Mouse (Mus musculus) erythroblast, embryonic 14.5 days (primary cell): ENCODE results near the gene Ip6k1. TPM values are rescaled to one million over a fixed set of nuclear protein-coding genes. Genes with fewer than 3 reads are reported as not detected.
A peak's percentile ranks its signal among the peaks of the same experiment; 100 is the strongest.

Experiments used
- H3K27me3 ChIP-seq: 2 replicates; pipeline ENCODE4 v1.6.1; 2012; ENCODE audit warnings: inconsistent platforms; ENCODE audit not compliant: control insufficient read depth
- H3K36me3 ChIP-seq: 2 replicates; pipeline ENCODE4 v1.6.1; 2012; ENCODE audit warnings: mild to moderate bottlenecking, inconsistent platforms; ENCODE audit not compliant: control insufficient read depth
- H3K4me1 ChIP-seq: 2 replicates; pipeline ENCODE4 v1.6.1; 2012; ENCODE audit warnings: inconsistent platforms; ENCODE audit not compliant: control insufficient read depth
- H3K4me3 ChIP-seq: replicated peaks from 2 replicates; pipeline ENCODE3; 2012; ENCODE audit warnings: moderate library complexity, mild to moderate bottlenecking, inconsistent platforms
- H3K9me3 ChIP-seq: 2 replicates; pipeline ENCODE4 v1.6.1; 2012; ENCODE audit warnings: low read length, inconsistent platforms, mixed read lengths; ENCODE audit not compliant: control insufficient read depth
- GATA1 ChIP-seq: IDR thresholded peaks from 2 replicates; pipeline ENCODE4 v1.6.1; 2012; ENCODE audit warnings: low read length, inconsistent platforms, mixed read lengths
- TAL1 ChIP-seq: IDR thresholded peaks from 3 replicates; pipeline ENCODE4 v1.6.1; 2012; ENCODE audit warnings: low read length, inconsistent platforms, mixed read lengths
- polyA plus RNA-seq: library from polyadenylated mRNA; stranded (reverse); fragments of >175 nt; gene quantifications from 2 replicates; pipeline ENCODE4 v1.2.3, GENCODE M21; 2012

Ip6k1 gene
- polyA plus RNA-seq, 1 experiment: 20.8 TPM

DNA sequence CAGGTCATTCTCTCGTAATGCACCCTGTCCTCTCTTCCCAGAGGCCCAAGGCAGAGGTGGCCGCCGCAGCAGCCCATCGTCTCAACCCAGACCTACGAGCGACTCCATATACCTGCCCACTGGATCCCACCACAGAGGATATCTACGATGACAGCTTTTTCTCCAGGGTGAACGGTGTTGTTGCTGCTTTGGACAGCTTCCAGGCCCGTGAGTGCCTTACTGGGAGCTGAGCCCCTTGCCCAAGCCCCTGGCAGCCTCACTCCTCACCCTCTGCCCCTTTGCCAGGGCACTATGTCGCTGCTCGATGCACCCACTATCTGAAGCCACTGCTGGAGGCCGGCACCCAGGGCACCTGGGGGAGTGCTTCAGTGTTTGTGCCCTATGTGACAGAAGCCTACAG is 23.5 kb upstream of the Ip6k1 start:
- peaks cover 99% of the 10 kb centered on the region for H3K4me1 ChIP-seq
- H3K36me3 ChIP-seq: peaks cover 84% of the 10 kb centered on the region
- no peaks in the 10 kb centered on the region for H3K9me3 ChIP-seq
- no peaks in the 10 kb centered on the region for H3K27me3 ChIP-seq
- TF ChIP-seq TAL1: no peak
- TF ChIP-seq GATA1: no peak
- H3K4me3 ChIP-seq: peak overlapping the region; percentile 0

DNA sequence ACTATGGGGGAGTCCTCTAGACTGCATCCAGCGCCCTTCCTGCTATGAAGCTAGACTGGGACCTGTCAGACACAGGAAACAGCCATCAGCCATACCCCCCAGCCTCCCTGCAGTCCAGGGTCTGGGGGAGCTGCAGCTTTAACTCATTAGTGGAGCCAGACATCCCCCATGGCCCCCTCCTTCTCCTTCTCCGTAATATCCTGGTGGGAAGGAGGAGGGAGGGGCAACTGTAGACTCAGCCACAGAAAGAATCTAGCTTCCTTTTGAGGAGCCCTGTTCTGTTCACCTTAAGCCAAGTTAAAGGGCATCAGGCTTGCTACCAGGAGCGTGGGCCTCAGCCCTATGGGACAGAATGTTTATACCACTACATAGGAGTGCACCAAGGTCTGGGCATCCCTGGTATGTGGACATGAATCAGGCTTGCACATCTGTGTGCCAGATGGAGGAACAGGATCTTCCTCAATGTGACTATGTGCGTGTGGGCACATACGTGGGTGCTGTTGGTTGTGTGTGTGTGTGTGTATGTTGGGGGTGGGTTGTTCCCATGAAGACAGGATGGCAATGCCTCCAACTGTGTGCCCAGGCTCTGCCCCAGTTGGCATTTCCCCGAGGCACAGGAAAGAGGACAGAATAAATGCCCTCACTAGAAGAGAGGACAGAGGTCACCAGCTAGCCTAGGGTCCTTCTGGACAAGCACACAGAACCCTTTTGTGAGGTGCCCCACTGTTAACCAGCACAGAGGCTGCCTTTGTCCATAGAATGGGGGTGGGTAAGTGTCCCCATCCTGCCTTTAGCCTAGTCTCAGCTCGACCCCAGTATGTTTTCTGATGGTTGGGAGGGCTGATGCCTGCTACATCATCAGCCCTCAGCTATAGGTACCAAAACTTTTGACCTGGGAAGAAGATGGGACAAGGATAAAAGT is 20.4 kb upstream of the Ip6k1 start:
- H3K4me3 ChIP-seq: peak overlapping the region; percentile 78
- TF ChIP-seq GATA1: no peak
- TF ChIP-seq TAL1: no peak
- peaks cover 87% of the 10 kb centered on the region for H3K36me3 ChIP-seq
- H3K9me3 ChIP-seq: no peaks in the 10 kb centered on the region
- peaks cover 99% of the 10 kb centered on the region for H3K4me1 ChIP-seq
- no peaks in the 10 kb centered on the region; the same call in 1 of the 2 replicates for H3K27me3 ChIP-seq

GRCm38 (mm10) chr9:107982681-107983346 is 19.5 kb upstream of the Ip6k1 start, which contains the start of gene Gm20661:
Gm20661 (plus strand) TSS chr9:107983058.
- Histone ChIP-seq H3K36me3 (peaks cover 78% of the 10 kb centered on the region), H3K4me1 (peaks cover 98% of the 10 kb centered on the region), H3K4me3 (peak within 1 kb of the TSS; percentile 78), H3K27me3 (peaks cover 4% of the 10 kb centered on the region), H3K9me3 (no peaks in the 10 kb centered on the region)
- TF ChIP-seq GATA1 (peak; percentile 82), TAL1 (peak; percentile 91)

GRCm38 (mm10) chr9:107983421-107983890 is 18.8 kb upstream of the Ip6k1 start:
- H3K4me3 ChIP-seq: peak overlapping the region; percentile 78
- peaks cover 4% of the 10 kb centered on the region for H3K27me3 ChIP-seq
- TF ChIP-seq GATA1: no peak
- no peak for TF ChIP-seq TAL1
- H3K36me3 ChIP-seq: peaks cover 72% of the 10 kb centered on the region
- no peaks in the 10 kb centered on the region for H3K9me3 ChIP-seq
- peaks cover 94% of the 10 kb centered on the region for H3K4me1 ChIP-seq

DNA sequence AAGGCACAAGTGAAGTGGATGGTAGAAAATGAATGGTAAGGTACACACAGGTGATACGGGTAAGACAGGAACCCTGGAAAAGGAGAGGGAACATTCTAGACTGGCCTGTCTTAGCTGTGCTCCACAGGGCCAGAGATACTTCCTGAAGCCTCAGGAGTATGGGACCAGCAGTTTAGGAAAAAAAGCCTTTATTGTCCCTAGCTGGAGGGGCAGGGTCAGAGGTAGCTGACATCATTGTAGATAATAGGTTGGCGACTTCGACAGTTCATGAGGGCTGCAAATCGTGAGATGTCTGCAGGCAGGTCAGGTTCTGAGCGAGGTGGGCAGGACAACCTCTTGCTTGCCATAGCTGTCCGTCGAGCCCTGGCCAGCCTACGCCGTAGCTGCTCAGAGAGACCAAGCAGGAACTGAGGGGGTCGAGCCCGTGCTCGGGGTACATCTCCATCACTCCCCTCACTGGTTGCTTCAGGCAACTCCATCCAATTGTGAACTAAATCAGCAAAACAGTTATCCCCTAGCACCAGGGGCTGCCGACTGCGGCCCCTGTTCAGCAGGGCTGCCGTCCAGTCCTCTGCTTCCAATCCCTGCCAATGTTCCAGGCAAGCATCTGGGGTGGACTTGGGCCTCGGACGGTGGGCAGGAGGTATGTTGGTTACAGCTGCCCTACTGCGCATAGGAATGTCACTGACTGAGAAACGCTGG is 18.1 kb upstream of the Ip6k1 start:
- peak overlapping the region; percentile 78 for H3K4me3 ChIP-seq
- peaks cover 4% of the 10 kb centered on the region for H3K27me3 ChIP-seq
- peaks cover 87% of the 10 kb centered on the region for H3K4me1 ChIP-seq
- no peaks in the 10 kb centered on the region for H3K9me3 ChIP-seq
- H3K36me3 ChIP-seq: peaks cover 65% of the 10 kb centered on the region
- TF ChIP-seq GATA1 (no peak), TAL1 (no peak)

GRCm38 (mm10) chr9:107984754-107985055 is 17.6 kb upstream of the Ip6k1 start:
- TF ChIP-seq TAL1: no peak
- no peak for TF ChIP-seq GATA1
- peaks cover 84% of the 10 kb centered on the region for H3K4me1 ChIP-seq

DNA sequence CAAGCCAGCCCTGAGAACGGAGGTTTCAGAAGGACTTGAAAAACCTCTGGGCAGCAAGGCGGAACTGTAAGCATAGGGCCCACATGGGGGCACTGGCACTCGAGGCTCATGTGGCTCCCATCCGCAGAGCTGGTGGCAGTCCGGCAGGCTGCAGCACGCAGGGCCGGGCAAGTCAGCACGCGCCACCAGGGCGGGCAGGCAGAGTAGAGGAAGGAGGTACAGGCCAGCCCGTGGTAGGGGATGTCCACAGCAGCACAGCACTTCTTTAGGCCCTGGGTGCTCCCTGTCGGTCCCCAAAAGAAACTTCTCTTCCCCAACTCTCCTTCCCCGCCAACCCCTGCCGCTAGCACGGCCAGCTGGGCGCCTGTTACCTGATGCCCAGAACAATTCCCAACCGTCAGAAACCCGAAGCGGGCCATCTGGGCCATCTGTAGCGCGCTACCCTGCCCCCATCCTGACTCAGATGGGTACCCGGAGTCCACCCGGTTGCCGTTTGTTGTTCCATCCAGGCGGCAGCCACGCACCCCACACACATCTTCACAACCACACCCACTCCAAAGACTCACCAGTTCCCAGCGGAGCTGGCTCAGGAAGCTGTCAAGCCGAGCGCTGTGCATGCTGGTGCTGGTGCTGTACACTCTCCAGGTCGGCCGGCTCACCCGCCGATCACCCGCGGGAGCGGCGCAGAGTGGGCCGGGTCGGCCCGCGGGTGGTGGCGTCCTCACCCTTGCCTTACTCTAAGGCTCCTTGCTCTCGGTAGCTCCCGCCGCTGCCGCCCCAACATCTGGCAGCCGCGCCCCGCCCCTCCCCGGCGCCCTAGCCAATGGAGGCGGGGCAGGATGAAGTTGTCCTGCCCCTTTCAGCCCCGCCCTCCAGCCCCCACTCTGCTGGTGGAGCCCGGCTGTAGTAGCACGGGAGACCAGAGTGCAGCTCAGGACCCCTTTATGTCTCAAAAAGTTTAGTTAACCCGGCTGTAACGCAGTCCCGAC is 16.9 kb upstream of the Ip6k1 start, which contains the start of gene Inka1:
Gene Inka1 (minus strand): TSS at position 749 of the 989 bp plus-strand sequence.
- peak within 1 kb of the TSS; percentile 78 for H3K4me3 ChIP-seq
- peaks cover 4% of the 10 kb centered on the region for H3K27me3 ChIP-seq
- TF ChIP-seq TAL1: no peak
- H3K9me3 ChIP-seq: no peaks in the 10 kb centered on the region
- peaks cover 52% of the 10 kb centered on the region for H3K36me3 ChIP-seq
- peaks cover 84% of the 10 kb centered on the region for H3K4me1 ChIP-seq

More at GRCm38 (mm10) chr9:107984754-107985055, 17.6 kb upstream of the Ip6k1 start:
- Histone ChIP-seq H3K4me3 (peak overlapping the region; percentile 78), H3K36me3 (peaks cover 60% of the 10 kb centered on the region), H3K9me3 (no peaks in the 10 kb centered on the region), H3K27me3 (peaks cover 4% of the 10 kb centered on the region)

GRCm38 (mm10) chr9:107986376-107986775 is 15.9 kb upstream of the Ip6k1 start:
- peaks cover 43% of the 10 kb centered on the region for H3K36me3 ChIP-seq
- peaks cover 75% of the 10 kb centered on the region for H3K4me1 ChIP-seq
- TF ChIP-seq TAL1 (no peak), GATA1 (peak; percentile 61)
- H3K27me3 ChIP-seq: peaks cover 4% of the 10 kb centered on the region
- peak overlapping the region; percentile 78 for H3K4me3 ChIP-seq
- no peaks in the 10 kb centered on the region for H3K9me3 ChIP-seq
